Mouse (Mus musculus) testis, adult 2 months (tissue): ENCODE results near the gene Mob3b.
A peak's percentile ranks its signal among the peaks of the same experiment; 100 is the strongest.

Experiments used
- CTCF ChIP-seq: fragments of 200-500 bp; IDR thresholded peaks from 2 replicates; pipeline ENCODE4 v1.5.1; 2012; ENCODE audit warnings: low read depth, mild to moderate bottlenecking, inconsistent platforms, low read length, moderate library complexity; ENCODE audit not compliant: control insufficient read depth, insufficient read depth, insufficient replicate concordance
- POLR2A ChIP-seq: fragments of 200-500 bp; IDR thresholded peaks from 2 replicates; pipeline ENCODE4 v1.6.1; 2012; ENCODE audit warnings: low read depth, mild to moderate bottlenecking, inconsistent platforms, low read length, moderate library complexity; ENCODE audit not compliant: control insufficient read depth

- peak; percentile 4; the same call in 1 of the 2 replicates for TF ChIP-seq POLR2A
- TF ChIP-seq CTCF: peak; percentile 57; the same call in 1 of the 2 replicates
Measured at GRCm38 (mm10) chr4:35156751-35157611, at the start of gene Mob3b.
